ENCODE assay signal across 24 mouse cellular contexts in genomic region chr6:40240671-40241070, GRCm38 (mm10).
DNase-seq lines count a peak whose midpoint lies in the region; ATAC-seq lines count a peak whose summit lies in the region.
"Had no signal": no experiment of that assay in that cellular context is flagged by ENCODE, and none has a peak within 500 bp of the region (broad histone marks: within the 10 kb centered on the region; RNA-seq: fewer than 3 reads in every experiment).

No protein-coding gene starts in this region.

- peak; percentile 41 for DNase-seq in kidney, adult 18-20 months
- peak; percentile 66 to 70 for DNase-seq in kidney, adult 8-10 months
- DNase-seq in kidney, postnatal 10 days, result peak; percentile 51
- peak; percentile 70 to 76 for DNase-seq in kidney, postnatal 36 days
- no peak for DNase-seq in midbrain, embryonic 10.5 days (ENCODE audit: low spot score)
- DNase-seq in cerebellum, postnatal 14 days, result no peak
- DNase-seq: adrenal gland, postnatal 10 days; adrenal gland, postnatal 36 days; B cell, adult 2 months; cerebellum, adult 18-20 months; cerebellum, adult 9-10 months; cerebellum, postnatal 25 days; forebrain, postnatal 0 days; gastrocnemius, adult 2 months; gastrocnemius, postnatal 14 days; heart, adult 11 months had no signal

- H3K4me1 ChIP-seq in kidney, embryonic 16.5 days (ENCODE audit: insufficient read depth, low read length), result no peaks in the 10 kb centered on the region
- H3K4me1 ChIP-seq in midbrain, embryonic 10.5 days, result peaks cover 2% of the 10 kb centered on the region; the same call in 1 of the 2 replicates
- H3K4me1 ChIP-seq: embryonic facial prominence, embryonic 12.5 days; embryonic facial prominence, embryonic 15.5 days had no signal

- H3K36me3 ChIP-seq in kidney, embryonic 16.5 days (ENCODE audit: insufficient read depth, low read length), result no peaks in the 10 kb centered on the region
- H3K36me3 ChIP-seq in midbrain, embryonic 10.5 days, result no peaks in the 10 kb centered on the region
- H3K36me3 ChIP-seq: embryonic facial prominence, embryonic 12.5 days; embryonic facial prominence, embryonic 15.5 days; G1E; hindbrain, embryonic 12.5 days had no signal

- WGBS in kidney, embryonic 16.5 days, result 72% methylated on average over 2 of the region's 2 CpGs
- 67% methylated on average over 2 of the region's 2 CpGs for WGBS in midbrain, embryonic 10.5 days

- no peaks in the 10 kb centered on the region for H3K27me3 ChIP-seq in kidney, embryonic 16.5 days (ENCODE audit: insufficient read depth, low read length)
- H3K27me3 ChIP-seq in midbrain, embryonic 10.5 days (ENCODE audit: low read depth, poor library complexity, severe bottlenecking), result no peaks in the 10 kb centered on the region
- H3K27me3 ChIP-seq: embryonic facial prominence, embryonic 12.5 days; embryonic facial prominence, embryonic 15.5 days; hindbrain, embryonic 12.5 days had no signal

- H3K27ac ChIP-seq in kidney, embryonic 16.5 days (ENCODE audit: low read length), result no peak overlapping the region
- no peak overlapping the region for H3K27ac ChIP-seq in midbrain, embryonic 10.5 days (replicated peaks)
- H3K27ac ChIP-seq: embryonic facial prominence, embryonic 12.5 days; embryonic facial prominence, embryonic 15.5 days; gastrocnemius, adult 2 months; hindbrain, embryonic 12.5 days had no signal

- ATAC-seq in kidney, embryonic 16.5 days (ENCODE audit: low FRiP score, low TSS enrichment), result no peak
- ATAC-seq: forebrain, embryonic 14.5 days; forebrain, postnatal 0 days; Patski had no signal

- H3K4me2 ChIP-seq in kidney, embryonic 16.5 days (replicated peaks; ENCODE audit: low read depth, low read length), result no peak overlapping the region
- H3K4me2 ChIP-seq: embryonic facial prominence, embryonic 12.5 days; embryonic facial prominence, embryonic 15.5 days; heart, embryonic 11.5 days; hindbrain, embryonic 12.5 days had no signal

- no peak overlapping the region for H3K4me3 ChIP-seq in kidney, embryonic 16.5 days (ENCODE audit: low read length)
- H3K4me3 ChIP-seq in midbrain, embryonic 10.5 days, result no peak overlapping the region
- H3K4me3 ChIP-seq: embryonic facial prominence, embryonic 12.5 days; embryonic facial prominence, embryonic 15.5 days; gastrocnemius, adult 2 months; hindbrain, embryonic 12.5 days had no signal

- no peak overlapping the region for H3K9ac ChIP-seq in kidney, embryonic 16.5 days (replicated peaks; ENCODE audit: low read length)
- H3K9ac ChIP-seq: embryonic facial prominence, embryonic 12.5 days; embryonic facial prominence, embryonic 15.5 days; forebrain, postnatal 0 days; hindbrain, embryonic 12.5 days had no signal

- no peaks in the 10 kb centered on the region for H3K9me3 ChIP-seq in kidney, embryonic 16.5 days (ENCODE audit: low read length)
- H3K9me3 ChIP-seq in midbrain, embryonic 10.5 days (replicated peaks), result no peaks in the 10 kb centered on the region
- H3K9me3 ChIP-seq: embryonic facial prominence, embryonic 12.5 days; embryonic facial prominence, embryonic 15.5 days; G1E; hindbrain, embryonic 12.5 days had no signal

Comparison
In these comparisons a context has a peak if more than half of its experiments do, and no peak if none do; other contexts are left out.
1. DNase-seq: peak in kidney, adult 18-20 months (single experiment), kidney, adult 8-10 months (2 of 2), kidney, postnatal 10 days (single experiment) and kidney, postnatal 36 days (2 of 2); none in midbrain, embryonic 10.5 days (single experiment) and cerebellum, postnatal 14 days (0 of 2).